Mouse (Mus musculus): ENCODE data around the gene Nr1i3. TPM values are rescaled to one million over a fixed set of nuclear protein-coding genes. Genes with fewer than 3 reads are reported as not detected.
A peak's percentile ranks its signal among the peaks of the same experiment; 100 is the strongest.

Gene Nr1i3
- total RNA-seq, 2 experiments from 2014 or later: not detected

DNA sequence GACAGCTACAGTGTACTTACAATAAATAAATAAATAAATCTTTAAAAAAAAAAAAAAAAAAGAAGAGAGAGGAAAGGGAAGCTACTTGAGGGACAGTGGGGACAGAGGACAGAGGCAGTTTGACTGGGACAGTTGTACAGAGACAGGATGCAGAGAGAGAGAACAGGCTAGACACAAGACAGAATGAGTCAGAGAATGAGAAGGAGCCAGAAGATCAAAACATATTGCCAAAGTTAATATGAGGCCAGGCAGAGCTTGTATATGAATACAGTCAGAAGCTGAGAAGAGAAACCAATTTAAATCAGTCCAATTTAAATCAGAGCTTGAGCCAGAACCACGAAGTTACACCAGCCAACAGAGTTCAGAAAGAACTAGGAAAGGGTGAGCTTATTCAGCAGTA is 54.6 kb downstream of the Nr1i3 start:
- no peak for DNase-seq (ENCODE audit: low spot score in 2 of 2)
- intact Hi-C loops (cut with DNase I): no loop called here

DNA sequence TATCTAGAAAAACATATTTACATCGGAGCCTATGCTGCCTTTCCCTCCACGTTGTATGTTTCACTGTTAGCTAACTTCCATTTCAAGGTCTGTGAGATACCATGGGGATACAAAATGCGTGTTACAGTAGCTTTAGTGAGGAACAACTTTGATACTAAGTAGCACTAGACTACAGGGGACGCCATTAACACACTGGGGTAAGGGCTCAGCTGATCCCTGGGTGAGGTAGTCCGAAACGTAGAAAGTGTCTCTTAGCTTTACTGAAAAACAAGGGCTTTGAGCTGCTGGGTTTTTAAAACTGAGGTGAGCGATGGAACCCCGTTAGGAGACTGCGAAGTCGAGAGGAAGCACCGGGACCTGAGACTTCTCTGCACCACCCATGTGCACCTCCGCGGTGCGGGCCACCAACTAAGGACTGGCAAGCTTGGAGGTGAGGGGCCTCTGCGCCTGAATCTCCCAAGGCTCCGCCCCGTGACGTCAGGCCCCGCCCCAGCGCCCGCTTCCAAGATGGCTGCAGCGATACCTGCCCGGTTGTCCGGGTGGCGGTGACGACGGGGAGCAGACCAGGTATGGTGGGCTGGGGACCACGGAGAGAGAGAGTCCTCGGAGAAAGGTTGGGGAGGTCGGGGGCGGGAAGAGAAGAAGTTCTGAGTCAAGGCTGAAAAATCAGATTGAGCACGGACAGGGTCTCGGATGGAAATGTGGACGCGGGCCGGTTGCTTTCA is 56.2 kb downstream of the Nr1i3 start, which contains the start of gene B4galt3:
TSS of gene B4galt3 (plus strand) at position 481 of the 725 bp plus-strand sequence.
- peak; percentile 89 to 94 for DNase-seq (ENCODE audit: low spot score in 2 of 2)
- intact Hi-C loops (cut with DNase I): no loop called here

Other genes with a start within 250 kb of the Nr1i3 start
- gene Fcgr2b, start 237.4 kb upstream of the Nr1i3 start, total RNA-seq (2021): 1 to 10 TPM; 4.6 to 5.2 TPM
- gene Fcgr4, start 195.1 kb upstream of the Nr1i3 start, total RNA-seq (2021): not detected
- 10 to 100 TPM; 10.3 to 10.8 TPM for gene Fcgr3, start 149.0 kb upstream of the Nr1i3 start, total RNA-seq (2021)
- under 1 TPM; 0.62 to 0.74 TPM for gene Cfap126, start 100.1 kb upstream of the Nr1i3 start, total RNA-seq (2021)
- gene Sdhc, start 63.4 kb upstream of the Nr1i3 start, total RNA-seq (2021): 100 to 1,000 TPM; 211 to 216 TPM
- not detected for gene Mpz, start 63.3 kb upstream of the Nr1i3 start, total RNA-seq (2021)
- gene Pcp4l1, start 17.7 kb upstream of the Nr1i3 start, total RNA-seq (2021): 10 to 100 TPM; 47.4 to 67.2 TPM
- gene Tomm40l, start 8.5 kb downstream of the Nr1i3 start, total RNA-seq (2021): 10 to 100 TPM; 69.6 to 72.1 TPM
- gene Apoa2, start 11.1 kb downstream of the Nr1i3 start, total RNA-seq (2021): 1 to 10 TPM; 1.6 to 4.9 TPM
- gene Fcer1g, start 20.4 kb downstream of the Nr1i3 start, total RNA-seq (2021): 10 to 100 TPM; 11.1 to 16.0 TPM
- 10 to 100 TPM; 11.1 to 17.0 TPM for gene Adamts4, start 36.5 kb downstream of the Nr1i3 start, total RNA-seq (2021)
- 100 to 1,000 TPM; 265 to 285 TPM for gene Ndufs2, start 37.4 kb downstream of the Nr1i3 start, total RNA-seq (2021)
- 10 to 100 TPM; 59.8 to 61.3 TPM for gene B4galt3, start 56.4 kb downstream of the Nr1i3 start, total RNA-seq (2021)
- 10 to 100 TPM; 20.5 to 23.9 TPM for gene Ppox, start 67.2 kb downstream of the Nr1i3 start, total RNA-seq (2021)
- gene Usp21, start 74.0 kb downstream of the Nr1i3 start, total RNA-seq (2021): 10 to 100 TPM; 54.1 to 58.0 TPM
- gene Ufc1, start 81.1 kb downstream of the Nr1i3 start, total RNA-seq (2021): 100 to 1,000 TPM; 106 to 113 TPM
- 10 to 100 TPM; 35.9 to 38.1 TPM for gene Dedd, start 115.2 kb downstream of the Nr1i3 start, total RNA-seq (2021)
- 10 to 100 TPM; 41.0 to 44.4 TPM for gene Nit1, start 131.7 kb downstream of the Nr1i3 start, total RNA-seq (2021)
- 100 to 1,000 TPM in 1 of 2 experiments, 10 to 100 TPM in 1; 99.0 to 109 TPM for gene Pfdn2, start 131.7 kb downstream of the Nr1i3 start, total RNA-seq (2021)
- 1 to 10 TPM; 4.7 to 7.2 TPM for gene Klhdc9, start 146.8 kb downstream of the Nr1i3 start, total RNA-seq (2021)
- 1 to 10 TPM; 1.0 to 1.4 TPM for gene Nectin4, start 156.1 kb downstream of the Nr1i3 start, total RNA-seq (2021)
- 1 to 10 TPM; 1.8 to 1.9 TPM for gene Arhgap30, start 175.0 kb downstream of the Nr1i3 start, total RNA-seq (2021)
- 100 to 1,000 TPM; 105 to 107 TPM for gene Usf1, start 197.3 kb downstream of the Nr1i3 start, total RNA-seq (2021)
- gene Tstd1, start 204.9 kb downstream of the Nr1i3 start, total RNA-seq (2021): 1 to 10 TPM; 1.7 to 3.2 TPM
- 1 to 10 TPM; 7.4 to 8.3 TPM for gene F11r, start 223.6 kb downstream of the Nr1i3 start, total RNA-seq (2021)

All from left cerebral cortex, postnatal 14 days (tissue).